Mouse (Mus musculus): ENCODE data around the gene 4933428G20Rik. TPM values are rescaled to one million over a fixed set of nuclear protein-coding genes. Genes with fewer than 3 reads are reported as not detected.

The 4933428G20Rik gene
- polyA plus RNA-seq, 1 experiment, result not detected

GRCm38 (mm10) chr11:97508198-97508597, 8.1 kb upstream of the 4933428G20Rik start:
- Histone ChIP-seq H3K9me3 (no peaks in the 10 kb centered on the region), H3K36me3 (replicated peaks; ENCODE audit: low read length) (no peaks in the 10 kb centered on the region), H3K4me3 (replicated peaks) (no peak overlapping the region), H3K4me1 (peaks cover 76% of the 10 kb centered on the region), H3K27me3 (replicated peaks) (no peaks in the 10 kb centered on the region)
- TF ChIP-seq FLI1 (IDR thresholded peaks at IDR 0.05; ENCODE audit: low read length) (no peak), GATA1 (IDR thresholded peaks at IDR 0.05; ENCODE audit: borderline replicate concordance, low read length) (no peak)

- Histone ChIP-seq H3K36me3 (replicated peaks; ENCODE audit: low read length) (peaks cover 18% of the 10 kb centered on the region), H3K4me3 (replicated peaks) (no peak overlapping the region), H3K4me1 (peaks cover 73% of the 10 kb centered on the region), H3K9me3 (no peaks in the 10 kb centered on the region), H3K27me3 (replicated peaks) (no peaks in the 10 kb centered on the region)
- TF ChIP-seq GATA1 (IDR thresholded peaks at IDR 0.05; ENCODE audit: borderline replicate concordance, low read length) (no peak), FLI1 (IDR thresholded peaks at IDR 0.05; ENCODE audit: low read length) (no peak)
Measured at GRCm38 (mm10) chr11:97506331-97506730, 6.2 kb upstream of the 4933428G20Rik start.

- Histone ChIP-seq H3K4me1 (peaks cover 73% of the 10 kb centered on the region), H3K4me3 (replicated peaks) (no peak overlapping the region), H3K27me3 (replicated peaks) (no peaks in the 10 kb centered on the region), H3K9me3 (no peaks in the 10 kb centered on the region), H3K36me3 (replicated peaks; ENCODE audit: low read length) (peaks cover 24% of the 10 kb centered on the region)
- TF ChIP-seq FLI1 (IDR thresholded peaks at IDR 0.05; ENCODE audit: low read length), result no peak
- no peak for TF ChIP-seq GATA1 (IDR thresholded peaks at IDR 0.05; ENCODE audit: borderline replicate concordance, low read length)
Measured at GRCm38 (mm10) chr11:97505784-97506183, 5.6 kb upstream of the 4933428G20Rik start.

- Histone ChIP-seq H3K27me3 (replicated peaks) (no peaks in the 10 kb centered on the region), H3K4me3 (replicated peaks) (no peak overlapping the region), H3K9me3 (peaks cover 10% of the 10 kb centered on the region; the same call in 1 of the 2 replicates), H3K4me1 (peaks cover 49% of the 10 kb centered on the region), H3K36me3 (replicated peaks; ENCODE audit: low read length) (peaks cover 53% of the 10 kb centered on the region)
- TF ChIP-seq FLI1 (IDR thresholded peaks at IDR 0.05; ENCODE audit: low read length) (no peak), GATA1 (IDR thresholded peaks at IDR 0.05; ENCODE audit: borderline replicate concordance, low read length) (no peak)
Measured at GRCm38 (mm10) chr11:97502846-97503245, 2.7 kb upstream of the 4933428G20Rik start.

GRCm38 (mm10) chr11:97502383-97502782, 2.2 kb upstream of the 4933428G20Rik start:
- Histone ChIP-seq H3K9me3 (peaks cover 10% of the 10 kb centered on the region; the same call in 1 of the 2 replicates), H3K36me3 (replicated peaks; ENCODE audit: low read length) (peaks cover 58% of the 10 kb centered on the region), H3K4me3 (replicated peaks) (no peak overlapping the region), H3K27me3 (replicated peaks) (no peaks in the 10 kb centered on the region), H3K4me1 (peaks cover 49% of the 10 kb centered on the region)
- TF ChIP-seq GATA1 (IDR thresholded peaks at IDR 0.05; ENCODE audit: borderline replicate concordance, low read length) (no peak), FLI1 (IDR thresholded peaks at IDR 0.05; ENCODE audit: low read length) (no peak)

- peaks cover 42% of the 10 kb centered on the region for H3K4me1 ChIP-seq
Measured at GRCm38 (mm10) chr11:97500720-97501448, 744 bp upstream of the 4933428G20Rik start.

GRCm38 (mm10) chr11:97497543-97497942, 2.6 kb downstream of the 4933428G20Rik start:
- peaks cover 100% of the 10 kb centered on the region for H3K36me3 ChIP-seq (replicated peaks; ENCODE audit: low read length)
- H3K4me3 ChIP-seq (replicated peaks), result no peak overlapping the region
- TF ChIP-seq GATA1 (IDR thresholded peaks at IDR 0.05; ENCODE audit: borderline replicate concordance, low read length) (no peak), FLI1 (IDR thresholded peaks at IDR 0.05; ENCODE audit: low read length) (no peak)

More at GRCm38 (mm10) chr11:97500720-97501448, 744 bp upstream of the 4933428G20Rik start:
- peaks cover 73% of the 10 kb centered on the region for H3K36me3 ChIP-seq (replicated peaks; ENCODE audit: low read length)
- H3K4me3 ChIP-seq (replicated peaks), result no peak overlapping the region
- H3K27me3 ChIP-seq (replicated peaks), result no peaks in the 10 kb centered on the region
- H3K9me3 ChIP-seq, result peaks cover 10% of the 10 kb centered on the region; the same call in 1 of the 2 replicates
- TF ChIP-seq FLI1 (IDR thresholded peaks at IDR 0.05; ENCODE audit: low read length) (no peak), GATA1 (IDR thresholded peaks at IDR 0.05; ENCODE audit: borderline replicate concordance, low read length) (no peak)

GRCm38 (mm10) chr11:97492836-97493235, 7.3 kb downstream of the 4933428G20Rik start:
- no peak for TF ChIP-seq GATA1 (IDR thresholded peaks at IDR 0.05; ENCODE audit: borderline replicate concordance, low read length)
- Histone ChIP-seq H3K4me3 (replicated peaks) (no peak overlapping the region), H3K27me3 (replicated peaks) (no peaks in the 10 kb centered on the region), H3K9me3 (no peaks in the 10 kb centered on the region), H3K4me1 (peaks cover 32% of the 10 kb centered on the region), H3K36me3 (replicated peaks; ENCODE audit: low read length) (peaks cover 98% of the 10 kb centered on the region)

More at GRCm38 (mm10) chr11:97497543-97497942, 2.6 kb downstream of the 4933428G20Rik start:
- H3K9me3 ChIP-seq, result peaks cover 10% of the 10 kb centered on the region; the same call in 1 of the 2 replicates
- H3K4me1 ChIP-seq, result peaks cover 28% of the 10 kb centered on the region
- no peaks in the 10 kb centered on the region for H3K27me3 ChIP-seq (replicated peaks)

GRCm38 (mm10) chr11:97491640-97492039, 8.5 kb downstream of the 4933428G20Rik start:
- no peak overlapping the region for H3K4me3 ChIP-seq (replicated peaks)
- H3K27me3 ChIP-seq (replicated peaks), result no peaks in the 10 kb centered on the region
- peaks cover 98% of the 10 kb centered on the region for H3K36me3 ChIP-seq (replicated peaks; ENCODE audit: low read length)
- TF ChIP-seq GATA1 (IDR thresholded peaks at IDR 0.05; ENCODE audit: borderline replicate concordance, low read length) (no peak), FLI1 (IDR thresholded peaks at IDR 0.05; ENCODE audit: low read length) (no peak)
- H3K4me1 ChIP-seq, result peaks cover 35% of the 10 kb centered on the region
- H3K9me3 ChIP-seq, result no peaks in the 10 kb centered on the region

- no peaks in the 10 kb centered on the region for H3K27me3 ChIP-seq (replicated peaks)
- H3K36me3 ChIP-seq (replicated peaks; ENCODE audit: low read length), result peaks cover 98% of the 10 kb centered on the region
- H3K9me3 ChIP-seq, result no peaks in the 10 kb centered on the region
- peaks cover 35% of the 10 kb centered on the region for H3K4me1 ChIP-seq
- TF ChIP-seq GATA1 (IDR thresholded peaks at IDR 0.05; ENCODE audit: borderline replicate concordance, low read length), result no peak
- TF ChIP-seq FLI1 (IDR thresholded peaks at IDR 0.05; ENCODE audit: low read length), result no peak
- no peak overlapping the region for H3K4me3 ChIP-seq (replicated peaks)
Measured at GRCm38 (mm10) chr11:97489589-97490324, 10.4 kb downstream of the 4933428G20Rik start.
